Mouse (Mus musculus): Measurements from ENCODE around the gene Armc8.
A peak's percentile ranks its signal among the peaks of the same experiment; 100 is the strongest.

Armc8 gene

GRCm38 (mm10) chr9:99505875-99506274, 62.8 kb downstream of the Armc8 start:
- no peak for DNase-seq (ENCODE audit: extremely low read depth, low read depth, low spot score)

GRCm38 (mm10) chr9:99499336-99499735, 69.4 kb downstream of the Armc8 start:
- no peak for DNase-seq (ENCODE audit: extremely low read depth, low read depth, low spot score)

- DNase-seq (ENCODE audit: extremely low read depth, low read depth, low spot score), result no peak
These were observed 76.0 kb downstream of the Armc8 start for GRCm38 (mm10) chr9:99492634-99493200.

- DNase-seq (ENCODE audit: extremely low read depth, low read depth, low spot score), result no peak
These were observed 77.6 kb downstream of the Armc8 start for GRCm38 (mm10) chr9:99491050-99491449.

GRCm38 (mm10) chr9:99487841-99488240, 80.9 kb downstream of the Armc8 start:
- no peak for DNase-seq (ENCODE audit: extremely low read depth, low read depth, low spot score)

GRCm38 (mm10) chr9:99487126-99487695, 81.5 kb downstream of the Armc8 start:
- no peak for DNase-seq (ENCODE audit: extremely low read depth, low read depth, low spot score)

GRCm38 (mm10) chr9:99485144-99485543, 83.6 kb downstream of the Armc8 start:
- DNase-seq (ENCODE audit: extremely low read depth, low read depth, low spot score), result no peak

- no peak for DNase-seq (ENCODE audit: extremely low read depth, low read depth, low spot score)
These were observed 84.1 kb downstream of the Armc8 start for GRCm38 (mm10) chr9:99484632-99485031.

- DNase-seq (ENCODE audit: extremely low read depth, low read depth, low spot score), result no peak
These were observed 85.5 kb downstream of the Armc8 start for GRCm38 (mm10) chr9:99483191-99483590.

- DNase-seq (ENCODE audit: extremely low read depth, low read depth, low spot score), result peak; percentile 31
These were observed 87.9 kb downstream of the Armc8 start for GRCm38 (mm10) chr9:99480764-99481163.

GRCm38 (mm10) chr9:99479181-99479711, 89.5 kb downstream of the Armc8 start:
- no peak for DNase-seq (ENCODE audit: extremely low read depth, low read depth, low spot score)

- DNase-seq (ENCODE audit: extremely low read depth, low read depth, low spot score), result no peak
These were observed 97.4 kb downstream of the Armc8 start for GRCm38 (mm10) chr9:99471334-99471733.

- no peak for DNase-seq (ENCODE audit: extremely low read depth, low read depth, low spot score)
These were observed 98.2 kb downstream of the Armc8 start for GRCm38 (mm10) chr9:99470347-99471092.

- no peak for DNase-seq (ENCODE audit: extremely low read depth, low read depth, low spot score)
These were observed 98.9 kb downstream of the Armc8 start for GRCm38 (mm10) chr9:99469681-99470273.

GRCm38 (mm10) chr9:99468572-99468971, 100.1 kb downstream of the Armc8 start:
- DNase-seq (ENCODE audit: extremely low read depth, low read depth, low spot score), result no peak

- DNase-seq (ENCODE audit: extremely low read depth, low read depth, low spot score), result no peak
These were observed 103.8 kb downstream of the Armc8 start for GRCm38 (mm10) chr9:99464876-99465275.

- no peak for DNase-seq (ENCODE audit: extremely low read depth, low read depth, low spot score)
These were observed 109.0 kb downstream of the Armc8 start for GRCm38 (mm10) chr9:99459730-99460129.

- no peak for DNase-seq (ENCODE audit: extremely low read depth, low read depth, low spot score)
These were observed 110.0 kb downstream of the Armc8 start for GRCm38 (mm10) chr9:99458529-99459208.

GRCm38 (mm10) chr9:99454211-99454610, 114.5 kb downstream of the Armc8 start:
- no peak for DNase-seq (ENCODE audit: extremely low read depth, low read depth, low spot score)

- DNase-seq (ENCODE audit: extremely low read depth, low read depth, low spot score), result no peak
These were observed 117.5 kb downstream of the Armc8 start, which contains the start of gene Nme9 for GRCm38 (mm10) chr9:99451161-99451560. Gene Nme9 (plus strand): TSS chr9:99451475.

Data from fat pad, adult 2 months (tissue).